Mouse (Mus musculus): ENCODE data around the gene Il11ra1. TPM values are rescaled to one million over a fixed set of nuclear protein-coding genes. Genes with fewer than 3 reads are reported as not detected.
"Not testable (repeated sequence)": the region's sequence is repeated elsewhere in the genome, so short reads cannot be mapped to it uniquely, and the experiment has no call there.

Gene Il11ra1
- polyA plus RNA-seq, 1 experiment from 2014 or later: 152 TPM

DNA sequence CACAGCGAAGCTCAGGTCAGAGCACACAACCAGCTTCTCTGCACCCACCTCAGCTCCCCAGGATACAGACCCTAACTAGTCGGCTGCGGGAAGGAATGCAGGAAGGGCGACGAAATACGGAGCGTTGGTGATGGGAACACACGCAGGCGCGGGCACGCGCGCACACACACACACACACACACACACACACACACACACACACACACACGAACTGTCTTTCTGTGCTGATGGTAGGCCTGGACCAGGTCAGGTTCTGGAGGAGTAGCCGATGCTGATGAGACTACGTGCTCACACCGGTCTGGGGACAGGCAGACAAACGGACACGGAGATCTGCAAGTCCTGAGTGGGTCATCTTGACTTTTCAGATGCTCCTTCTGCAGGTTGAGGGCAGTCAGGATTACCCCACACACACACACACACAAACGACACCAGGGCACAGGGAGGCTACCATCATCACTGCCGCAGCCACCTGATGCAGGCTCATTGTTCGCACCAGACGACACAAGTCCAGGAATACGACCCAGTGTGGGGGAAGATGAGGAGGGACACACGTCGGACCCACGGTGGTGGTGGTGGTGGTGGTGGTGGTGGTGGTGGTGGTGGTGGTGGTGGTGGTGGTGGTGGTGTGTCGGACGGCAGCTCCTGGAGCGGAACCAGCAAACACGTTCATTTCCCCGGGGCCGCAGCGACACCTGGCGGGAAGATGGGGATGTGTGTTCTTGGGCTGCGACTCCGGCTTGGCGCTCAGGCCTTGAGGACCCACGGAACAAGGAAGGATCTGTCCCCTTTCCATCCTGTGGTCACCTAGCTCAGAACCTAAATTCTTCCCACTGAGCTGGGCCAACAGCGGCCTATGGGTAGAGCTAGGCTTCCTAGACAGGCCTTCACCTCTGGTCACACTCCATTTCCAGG is 2.6 kb upstream of the Il11ra1 start, which contains the start of gene Cntfr:
Gene Cntfr, minus strand, starts transcription at position 160 of the 912 bp plus-strand sequence.
- H3K27me3 ChIP-seq (ENCODE audit: control insufficient read depth, insufficient read depth, low read length); H3K36me3 ChIP-seq (ENCODE audit: control insufficient read depth, insufficient read depth, low read length); H3K27ac ChIP-seq (ENCODE audit: low read length); H3K4me1 ChIP-seq (ENCODE audit: control insufficient read depth, insufficient read depth, low read length); ATAC-seq (ENCODE audit: insufficient read depth, low FRiP score); H3K9me3 ChIP-seq (replicated peaks; ENCODE audit: control insufficient read depth, low read length); H3K4me2 ChIP-seq (ENCODE audit: low read depth, low read length); H3K4me3 ChIP-seq (replicated peaks; ENCODE audit: low read length); H3K9ac ChIP-seq (ENCODE audit: low read length): not testable (repeated sequence)
- 28% methylated on average over 29 of the region's 40 CpGs for WGBS

DNA sequence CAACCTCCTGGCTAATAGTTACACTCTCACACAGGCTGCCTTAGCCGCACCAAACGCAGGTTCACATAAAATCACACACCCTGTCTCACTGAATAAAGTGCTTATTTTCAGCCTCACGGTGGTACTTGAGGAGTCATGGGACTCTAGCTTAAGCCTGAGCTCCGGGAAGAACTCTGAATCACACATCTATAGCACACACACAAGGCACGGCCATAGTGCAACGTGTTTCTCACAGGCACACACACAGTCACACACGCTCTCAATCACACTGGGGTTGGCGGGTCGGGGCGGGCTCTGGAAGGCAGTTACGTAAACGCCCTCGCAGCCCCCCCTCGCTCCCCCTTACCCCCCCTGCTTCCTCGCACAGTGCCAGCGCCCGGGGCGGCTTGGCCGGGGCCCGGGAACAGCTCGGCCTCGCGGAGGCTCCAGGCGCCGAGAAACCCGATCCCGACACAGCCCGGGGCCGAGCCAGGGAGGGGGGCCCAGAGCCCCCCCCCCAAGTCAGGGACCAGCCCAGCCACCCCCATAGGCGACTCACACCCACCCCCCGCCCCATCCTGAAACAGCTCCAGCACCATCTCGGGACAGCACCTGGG is 1.3 kb upstream of the Il11ra1 start:
- not testable (repeated sequence) for H3K36me3 ChIP-seq (ENCODE audit: control insufficient read depth, insufficient read depth, low read length); ATAC-seq (ENCODE audit: insufficient read depth, low FRiP score); H3K9me3 ChIP-seq (replicated peaks; ENCODE audit: control insufficient read depth, low read length); H3K9ac ChIP-seq (ENCODE audit: low read length); H3K4me3 ChIP-seq (replicated peaks; ENCODE audit: low read length); H3K4me1 ChIP-seq (ENCODE audit: control insufficient read depth, insufficient read depth, low read length); H3K27me3 ChIP-seq (ENCODE audit: control insufficient read depth, insufficient read depth, low read length); H3K27ac ChIP-seq (ENCODE audit: low read length); H3K4me2 ChIP-seq (ENCODE audit: low read depth, low read length)
- 6% methylated on average over 22 of the region's 32 CpGs for WGBS

DNA sequence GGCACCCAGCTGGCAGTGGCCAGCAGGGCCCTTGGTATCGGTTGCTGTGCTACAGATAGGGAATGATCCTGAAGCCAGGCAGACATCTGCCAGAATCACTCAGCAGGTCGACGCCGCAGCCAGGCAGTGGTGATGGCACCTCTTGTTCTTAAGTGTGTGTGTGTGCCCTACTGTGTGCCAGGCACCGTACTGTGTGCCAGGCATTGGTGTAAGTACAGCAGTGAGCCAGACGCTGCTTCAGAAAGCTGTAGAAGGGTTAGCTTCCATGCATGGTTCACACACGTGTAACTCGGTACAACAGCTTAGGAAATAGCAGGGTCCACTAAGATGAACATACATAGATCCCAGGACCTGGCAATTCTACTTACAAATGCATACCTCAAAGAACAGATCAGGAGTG is 435 bp downstream of the Il11ra1 start:
- not testable (repeated sequence) for H3K4me1 ChIP-seq (ENCODE audit: control insufficient read depth, insufficient read depth, low read length); H3K4me3 ChIP-seq (replicated peaks; ENCODE audit: low read length); H3K4me2 ChIP-seq (ENCODE audit: low read depth, low read length); H3K27ac ChIP-seq (ENCODE audit: low read length); H3K9ac ChIP-seq (ENCODE audit: low read length); H3K36me3 ChIP-seq (ENCODE audit: control insufficient read depth, insufficient read depth, low read length); H3K9me3 ChIP-seq (replicated peaks; ENCODE audit: control insufficient read depth, low read length); ATAC-seq (ENCODE audit: insufficient read depth, low FRiP score); H3K27me3 ChIP-seq (ENCODE audit: control insufficient read depth, insufficient read depth, low read length)
- WGBS: 100% methylated on average over 1 of the region's 8 CpGs

DNA sequence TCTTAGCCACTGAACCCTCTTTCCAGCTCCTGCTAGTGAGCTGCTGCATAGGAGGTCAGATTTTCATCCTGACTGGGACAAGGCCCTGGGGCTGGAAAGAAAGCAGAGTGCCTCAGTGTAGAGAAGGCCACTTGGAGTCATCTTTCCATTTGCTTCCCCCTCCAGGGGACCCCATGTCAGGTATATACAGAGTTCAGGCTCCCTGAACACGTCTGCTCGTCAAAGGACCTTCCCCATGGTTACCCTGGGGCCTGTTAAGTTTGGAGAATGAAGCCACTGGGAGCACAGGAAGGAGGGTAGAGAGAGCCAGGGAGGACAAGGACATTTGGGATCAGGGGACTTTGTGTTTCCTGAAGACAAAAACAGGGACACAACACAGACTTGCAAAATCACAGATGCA is 2.4 kb downstream of the Il11ra1 start:
- H3K4me3 ChIP-seq (replicated peaks; ENCODE audit: low read length); ATAC-seq (ENCODE audit: insufficient read depth, low FRiP score); H3K9me3 ChIP-seq (replicated peaks; ENCODE audit: control insufficient read depth, low read length); H3K4me2 ChIP-seq (ENCODE audit: low read depth, low read length); H3K27ac ChIP-seq (ENCODE audit: low read length); H3K4me1 ChIP-seq (ENCODE audit: control insufficient read depth, insufficient read depth, low read length); H3K9ac ChIP-seq (ENCODE audit: low read length); H3K36me3 ChIP-seq (ENCODE audit: control insufficient read depth, insufficient read depth, low read length): not testable (repeated sequence)
- H3K27me3 ChIP-seq (ENCODE audit: control insufficient read depth, insufficient read depth, low read length): peaks cover 14% of the 10 kb centered on the region
- 71% methylated on average over 2 of the region's 2 CpGs for WGBS

DNA sequence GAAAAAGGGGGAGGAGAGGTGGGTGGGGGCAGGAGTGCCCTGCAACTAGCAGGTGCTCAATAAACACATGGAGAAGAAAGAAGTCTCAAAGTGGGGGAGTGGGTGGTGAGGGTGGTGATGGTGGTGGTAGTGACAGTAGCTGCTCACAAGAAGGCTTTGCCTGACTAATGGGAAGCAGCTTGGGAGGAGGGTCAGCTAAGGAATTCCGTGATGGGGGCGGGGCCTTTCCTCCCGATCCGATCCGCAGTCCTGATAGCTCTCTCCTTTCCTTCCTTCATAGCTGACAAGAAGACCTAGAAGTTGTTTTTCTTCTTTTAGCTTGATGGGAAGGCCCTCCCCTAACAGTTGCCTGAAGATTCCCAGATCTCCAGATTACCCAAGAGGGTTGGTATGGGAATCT is 4.9 kb downstream of the Il11ra1 start:
- ATAC-seq (ENCODE audit: insufficient read depth, low FRiP score): no peak
- no peak overlapping the region for H3K4me2 ChIP-seq (ENCODE audit: low read depth, low read length)
- H3K27me3 ChIP-seq (ENCODE audit: control insufficient read depth, insufficient read depth, low read length): peaks cover 14% of the 10 kb centered on the region
- H3K9ac ChIP-seq (ENCODE audit: low read length): no peak overlapping the region
- no peaks in the 10 kb centered on the region for H3K36me3 ChIP-seq (ENCODE audit: control insufficient read depth, insufficient read depth, low read length)
- WGBS: 4% methylated on average over 5 of the region's 5 CpGs
- H3K27ac ChIP-seq (ENCODE audit: low read length): no peak overlapping the region
- 0 out of 2 replicates have a peak, but pooled peaks cover 9% of the 10 kb centered on the region for H3K4me1 ChIP-seq (ENCODE audit: control insufficient read depth, insufficient read depth, low read length)
- H3K9me3 ChIP-seq (replicated peaks; ENCODE audit: control insufficient read depth, low read length): no peaks in the 10 kb centered on the region
- no peak overlapping the region for H3K4me3 ChIP-seq (replicated peaks; ENCODE audit: low read length)

DNA sequence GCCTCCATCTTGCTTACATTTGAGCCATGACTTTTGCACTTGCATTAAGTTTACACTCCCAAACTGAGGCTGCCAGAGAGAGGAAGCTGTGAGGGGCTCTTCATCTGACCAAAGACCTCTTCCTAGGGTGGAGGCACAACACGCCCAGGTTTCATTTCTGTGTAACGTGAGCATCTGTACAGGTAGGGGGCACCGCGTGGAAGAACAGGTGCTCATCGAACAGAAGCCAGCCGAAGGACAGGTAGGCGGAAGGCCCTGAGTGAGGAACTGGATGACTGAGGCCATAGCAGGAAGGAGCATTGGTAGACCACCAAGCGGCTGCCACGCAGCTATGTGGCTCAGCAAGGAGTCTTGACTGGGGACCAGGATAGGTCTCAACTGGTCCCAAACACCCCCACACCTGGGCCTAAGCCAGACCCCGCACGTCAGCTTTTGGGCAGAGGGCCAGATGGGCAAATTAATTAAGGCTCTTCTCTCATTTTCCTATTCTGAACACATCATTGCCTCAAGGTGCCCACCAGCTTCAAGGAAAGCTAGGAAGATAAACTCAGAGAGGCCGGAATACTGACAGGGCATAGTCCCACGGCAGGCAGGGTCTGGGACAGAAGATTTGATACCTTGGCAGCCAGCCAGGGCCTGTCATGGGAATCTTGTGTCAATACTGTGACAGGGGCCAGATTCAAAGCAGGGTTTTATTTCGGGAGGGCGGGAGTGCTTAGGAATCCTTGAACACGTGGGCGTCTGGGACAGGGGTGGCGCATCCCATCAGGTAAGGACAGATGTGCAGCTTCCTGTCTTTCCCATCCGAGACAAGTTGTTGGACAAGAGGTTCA is 6.3 kb downstream of the Il11ra1 start:
- H3K27me3 ChIP-seq (ENCODE audit: control insufficient read depth, insufficient read depth, low read length): peaks cover 14% of the 10 kb centered on the region
- 0 out of 2 replicates have a peak, but pooled peaks cover 9% of the 10 kb centered on the region for H3K4me1 ChIP-seq (ENCODE audit: control insufficient read depth, insufficient read depth, low read length)
- H3K27ac ChIP-seq (ENCODE audit: low read length): no peak overlapping the region
- H3K9ac ChIP-seq (ENCODE audit: low read length): no peak overlapping the region
- no peak for ATAC-seq (ENCODE audit: insufficient read depth, low FRiP score)
- no peak overlapping the region for H3K4me3 ChIP-seq (replicated peaks; ENCODE audit: low read length)
- no peaks in the 10 kb centered on the region for H3K9me3 ChIP-seq (replicated peaks; ENCODE audit: control insufficient read depth, low read length)
- 63% methylated on average over 19 of the region's 19 CpGs for WGBS
- H3K36me3 ChIP-seq (ENCODE audit: control insufficient read depth, insufficient read depth, low read length): no peaks in the 10 kb centered on the region
- no peak overlapping the region for H3K4me2 ChIP-seq (ENCODE audit: low read depth, low read length)

DNA sequence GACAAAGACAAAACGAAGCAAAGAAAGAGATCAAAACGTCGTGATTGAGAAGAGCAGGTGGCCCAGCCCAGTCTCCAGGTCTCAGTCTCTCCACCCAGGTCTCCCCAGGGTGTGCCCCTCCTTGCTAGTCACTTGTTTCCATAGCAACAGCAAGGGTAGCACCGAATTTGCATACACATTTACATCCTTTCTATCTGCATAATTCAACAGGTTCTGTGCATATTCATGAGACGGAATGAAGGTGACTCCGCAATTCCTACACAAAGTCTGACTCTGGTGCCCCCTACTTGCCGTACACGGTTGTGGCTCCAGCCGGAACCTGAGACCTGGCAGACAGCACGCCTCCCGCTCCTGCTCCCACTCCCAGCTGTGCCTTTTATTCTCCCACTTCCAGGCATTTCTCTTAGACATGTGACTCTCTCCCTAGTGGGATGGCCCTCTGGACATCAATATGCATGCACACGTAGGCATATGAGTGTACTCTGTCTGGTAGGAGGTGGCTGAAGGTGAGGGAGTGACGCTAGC is 7.3 kb downstream of the Il11ra1 start:
- WGBS: 4% methylated on average over 13 of the region's 13 CpGs

DNA sequence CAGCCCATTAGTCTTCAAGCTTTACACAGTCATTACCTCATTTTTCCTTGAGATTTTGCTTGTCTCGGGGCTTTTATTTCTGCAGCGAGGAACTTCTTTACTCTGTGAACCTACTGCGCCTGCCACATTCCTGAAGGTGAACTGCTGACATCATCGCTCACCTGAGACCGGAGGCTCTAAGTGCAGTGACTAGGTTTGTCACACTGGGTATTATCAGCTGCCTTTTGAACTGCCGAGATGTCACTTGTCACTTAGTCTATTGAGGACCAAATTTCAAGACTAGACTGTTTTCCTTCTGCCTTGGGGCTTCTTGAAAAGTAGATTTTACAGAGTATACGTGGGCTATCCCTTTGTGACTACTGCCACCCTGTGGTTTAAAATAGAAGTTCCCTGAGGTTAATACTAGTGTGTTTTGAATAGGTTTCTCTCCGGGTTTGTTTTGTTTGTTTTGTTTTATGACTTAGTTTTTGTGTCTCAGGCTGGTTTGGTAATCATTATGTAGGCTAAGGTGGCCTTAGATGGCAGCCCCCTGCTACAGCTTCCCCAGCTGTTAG is 8.5 kb downstream of the Il11ra1 start:
- 27% methylated on average over 8 of the region's 8 CpGs for WGBS
- H3K4me2 ChIP-seq (ENCODE audit: low read depth, low read length): peak overlapping the region; percentile 27; the same call in 1 of the 2 replicates
- H3K9me3 ChIP-seq (replicated peaks; ENCODE audit: control insufficient read depth, low read length): no peaks in the 10 kb centered on the region
- peaks cover 23% of the 10 kb centered on the region for H3K4me1 ChIP-seq (ENCODE audit: control insufficient read depth, insufficient read depth, low read length)
- H3K27me3 ChIP-seq (ENCODE audit: control insufficient read depth, insufficient read depth, low read length): peaks cover 14% of the 10 kb centered on the region
- H3K36me3 ChIP-seq (ENCODE audit: control insufficient read depth, insufficient read depth, low read length): no peaks in the 10 kb centered on the region
- H3K27ac ChIP-seq (ENCODE audit: low read length): no peak overlapping the region
- peak overlapping the region; percentile 2; the same call in 1 of the 2 replicates for H3K9ac ChIP-seq (ENCODE audit: low read length)
- no peak overlapping the region for H3K4me3 ChIP-seq (replicated peaks; ENCODE audit: low read length)
- ATAC-seq (ENCODE audit: insufficient read depth, low FRiP score): no peak

More for the DNA sequence above, 7.3 kb downstream of the Il11ra1 start:
- ATAC-seq (ENCODE audit: insufficient read depth, low FRiP score): peak; percentile 51
- H3K4me3 ChIP-seq (replicated peaks; ENCODE audit: low read length): no peak overlapping the region
- no peak overlapping the region for H3K27ac ChIP-seq (ENCODE audit: low read length)
- H3K4me1 ChIP-seq (ENCODE audit: control insufficient read depth, insufficient read depth, low read length): peaks cover 17% of the 10 kb centered on the region
- H3K9ac ChIP-seq (ENCODE audit: low read length): no peak overlapping the region
- no peak overlapping the region for H3K4me2 ChIP-seq (ENCODE audit: low read depth, low read length)
- no peaks in the 10 kb centered on the region for H3K9me3 ChIP-seq (replicated peaks; ENCODE audit: control insufficient read depth, low read length)
- H3K27me3 ChIP-seq (ENCODE audit: control insufficient read depth, insufficient read depth, low read length): peaks cover 14% of the 10 kb centered on the region
- no peaks in the 10 kb centered on the region for H3K36me3 ChIP-seq (ENCODE audit: control insufficient read depth, insufficient read depth, low read length)
